Mouse (Mus musculus): ENCODE measurements at regions not wholly inside any gene's neighbourhood (a gene's known extent, or its start where the extent isn't known, plus 50 kb on each side); places are given as distances from the start of the nearest gene placed in this dataset.

- Histone ChIP-seq H3K4me3 (ENCODE audit: control insufficient read depth in 1 of 2, insufficient read depth in 1 of 2, low read depth in 2 of 2, low read length in 2 of 2) (no peak overlapping the region), H3K27ac (ENCODE audit: control insufficient read depth, low read depth, low read length) (no peak overlapping the region), H3K36me3 (ENCODE audit: control insufficient read depth in 1 of 2, insufficient read depth in 2 of 2, low read length in 2 of 2) (no peaks in the 10 kb centered on the region), H3K79me2 (ENCODE audit: control insufficient read depth, insufficient read depth, low read length, poor library complexity) (no peaks in the 10 kb centered on the region), H3K4me1 (ENCODE audit: control insufficient read depth in 1 of 2, insufficient read depth in 2 of 2, low read length in 2 of 2) (no peaks in the 10 kb centered on the region), H3K9me3 (replicated peaks; ENCODE audit: insufficient read depth, low read length) (no peaks in the 10 kb centered on the region), H3K9ac (ENCODE audit: control insufficient read depth, low read depth, low read length, poor library complexity, severe bottlenecking) (no peak overlapping the region), H3K27me3 (ENCODE audit: control insufficient read depth in 1 of 2, insufficient read depth in 2 of 2, low read length in 2 of 2) (no peaks in the 10 kb centered on the region)
- no peak for DNase-seq (ENCODE audit: low read depth, low spot score)
- no peak for TF ChIP-seq POLR2A (IDR thresholded peaks at IDR 0.05; ENCODE audit: control insufficient read depth in 1 of 2, insufficient read depth in 1 of 2, low read depth in 1 of 2, low read length in 2 of 2, poor library complexity in 1 of 2)
- TF ChIP-seq UBTF (IDR thresholded peaks at IDR 0.05; ENCODE audit: borderline replicate concordance, insufficient read depth, low read depth, low read length), result no peak
- no peak for TF ChIP-seq MYB (IDR thresholded peaks at IDR 0.05; ENCODE audit: low read depth, low read length)
- no peak for TF ChIP-seq ZMIZ1 (IDR thresholded peaks at IDR 0.05; ENCODE audit: low read depth, low read length)
- no peak for TF ChIP-seq CHD2 (IDR thresholded peaks at IDR 0.05; ENCODE audit: low read length)
Observed at GRCm38 (mm10) chr13:20007561-20007960, 82.8 kb upstream of the Elmo1 start.

GRCm38 (mm10) chr13:19997606-19998005, 92.8 kb upstream of the Elmo1 start:
- H3K79me2 ChIP-seq (ENCODE audit: control insufficient read depth, insufficient read depth, low read length, poor library complexity), result no peaks in the 10 kb centered on the region
- TF ChIP-seq MYC (IDR thresholded peaks at IDR 0.05; ENCODE audit: low read depth, low read length), result no peak
- no peak for TF ChIP-seq USF2 (IDR thresholded peaks at IDR 0.05; ENCODE audit: borderline replicate concordance in 1 of 2, insufficient read depth in 1 of 2, low read depth in 1 of 2, low read length in 2 of 2)
- TF ChIP-seq BHLHE40 (IDR thresholded peaks at IDR 0.05; ENCODE audit: borderline replicate concordance, low read depth, low read length), result no peak
- no peak for TF ChIP-seq MAZ (IDR thresholded peaks at IDR 0.05; ENCODE audit: low read depth, low read length)
- no peak for TF ChIP-seq MEF2A (IDR thresholded peaks at IDR 0.05; ENCODE audit: extremely low read depth, insufficient replicate concordance, low read depth, low read length, poor library complexity, severe bottlenecking)
- TF ChIP-seq CTCF (IDR thresholded peaks at IDR 0.05 in 2 of 3, conservative IDR thresholded peaks at IDR 0.05 in 1 of 3; ENCODE audit: control insufficient read depth in 1 of 3, insufficient read depth in 1 of 3, low read depth in 2 of 3, low read length in 3 of 3, poor library complexity in 1 of 3, severe bottlenecking in 1 of 3), result no peak
- no peak for TF ChIP-seq POLR2A (IDR thresholded peaks at IDR 0.05; ENCODE audit: control insufficient read depth in 1 of 2, insufficient read depth in 1 of 2, low read depth in 1 of 2, low read length in 2 of 2, poor library complexity in 1 of 2)
- TF ChIP-seq HCFC1 (IDR thresholded peaks at IDR 0.05; ENCODE audit: low read depth, low read length), result no peak
- TF ChIP-seq GATA1 (IDR thresholded peaks at IDR 0.05; ENCODE audit: low read depth, low read length), result no peak
- no peak for TF ChIP-seq RCOR1 (IDR thresholded peaks at IDR 0.05; ENCODE audit: low read depth, low read length)
- no peak for TF ChIP-seq ELF1 (IDR thresholded peaks at IDR 0.05; ENCODE audit: low read depth, low read length)
- no peak overlapping the region for H3K27ac ChIP-seq (ENCODE audit: control insufficient read depth, low read depth, low read length)
- H3K36me3 ChIP-seq (ENCODE audit: control insufficient read depth in 1 of 2, insufficient read depth in 2 of 2, low read length in 2 of 2), result no peaks in the 10 kb centered on the region
- H3K27me3 ChIP-seq (ENCODE audit: control insufficient read depth in 1 of 2, insufficient read depth in 2 of 2, low read length in 2 of 2), result no peaks in the 10 kb centered on the region; a peak in 1 of 4 replicates
- no peak for DNase-seq (ENCODE audit: low read depth, low spot score)
- H3K9me3 ChIP-seq (replicated peaks; ENCODE audit: insufficient read depth, low read length), result no peaks in the 10 kb centered on the region
- H3K4me3 ChIP-seq (ENCODE audit: control insufficient read depth in 1 of 2, insufficient read depth in 1 of 2, low read depth in 2 of 2, low read length in 2 of 2), result no peak overlapping the region
- H3K4me1 ChIP-seq (ENCODE audit: control insufficient read depth in 1 of 2, insufficient read depth in 2 of 2, low read length in 2 of 2), result no peaks in the 10 kb centered on the region
- H3K9ac ChIP-seq (ENCODE audit: control insufficient read depth, low read depth, low read length, poor library complexity, severe bottlenecking), result no peak overlapping the region

Measured in MEL (cell line).